Mouse (Mus musculus): ENCODE measurements around the gene Lyzl6. TPM values are rescaled to one million over a fixed set of nuclear protein-coding genes. Genes with fewer than 3 reads are reported as not detected.
A peak's percentile ranks its signal among the peaks of the same experiment; 100 is the strongest.
"Not testable (repeated sequence)": the region's sequence is repeated elsewhere in the genome, so short reads cannot be mapped to it uniquely, and the experiment has no call there.

Lyzl6 gene
- polyA plus RNA-seq (2012; ENCODE audit: insufficient read depth, low replicate concordance) = not detected in 2 replicates

GRCm38 (mm10) chr11:103638790-103639189 is at the start of gene Lyzl6:
Gene Lyzl6, minus strand, starts transcription at chr11:103638890.
- TF ChIP-seq GATA1 (IDR thresholded peaks at IDR 0.05; ENCODE audit: borderline replicate concordance, low read length) (no peak), FLI1 (IDR thresholded peaks at IDR 0.05; ENCODE audit: low read length) (no peak)
- H3K36me3 ChIP-seq (replicated peaks; ENCODE audit: low read length) = no peaks in the 10 kb centered on the region
- 0 out of 2 replicates have a peak, but pooled peaks cover 5% of the 10 kb centered on the region for H3K4me1 ChIP-seq
- H3K27me3 ChIP-seq (replicated peaks) = peaks cover 82% of the 10 kb centered on the region
- H3K9me3 ChIP-seq = peaks cover 9% of the 10 kb centered on the region
- no peak within 1 kb of the TSS for H3K4me3 ChIP-seq (replicated peaks)

- H3K36me3 ChIP-seq (replicated peaks; ENCODE audit: low read length) = peaks cover 84% of the 10 kb centered on the region
- no peaks in the 10 kb centered on the region for H3K27me3 ChIP-seq (replicated peaks)
- no peaks in the 10 kb centered on the region for H3K9me3 ChIP-seq
- TF ChIP-seq FLI1 (IDR thresholded peaks at IDR 0.05; ENCODE audit: low read length) (no peak), GATA1 (IDR thresholded peaks at IDR 0.05; ENCODE audit: borderline replicate concordance, low read length) (no peak)
- H3K4me1 ChIP-seq = peaks cover 67% of the 10 kb centered on the region
- H3K4me3 ChIP-seq (replicated peaks) = no peak overlapping the region
Observed at GRCm38 (mm10) chr11:103686706-103687105, 48.0 kb upstream of the Lyzl6 start.

DNA sequence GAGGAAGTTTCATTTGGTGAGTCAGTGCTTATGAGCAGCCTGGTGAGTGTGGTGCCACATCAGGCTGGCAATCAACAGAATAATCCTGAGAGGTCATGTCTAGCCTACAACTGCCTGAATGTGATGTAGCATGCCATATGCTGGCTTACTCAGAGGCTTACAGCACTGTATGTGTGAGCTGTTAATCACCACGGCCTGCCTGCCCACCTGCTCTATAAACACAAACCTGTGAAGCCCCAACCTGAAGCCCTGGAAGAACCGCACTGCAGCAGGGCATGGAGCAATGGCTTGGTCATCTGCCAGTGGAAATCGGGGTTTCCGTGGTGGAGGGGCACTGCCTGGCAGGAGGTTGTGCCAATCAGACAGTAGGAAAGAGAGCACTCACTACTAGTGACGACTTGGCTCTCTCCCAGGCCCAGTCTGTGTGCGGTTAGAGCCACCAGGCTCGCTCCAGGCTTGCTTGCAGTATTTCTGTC is 46.6 kb upstream of the Lyzl6 start:
- TF ChIP-seq FLI1 (IDR thresholded peaks at IDR 0.05; ENCODE audit: low read length) (no peak), GATA1 (IDR thresholded peaks at IDR 0.05; ENCODE audit: borderline replicate concordance, low read length) (no peak)
- Histone ChIP-seq H3K27me3 (replicated peaks) (no peaks in the 10 kb centered on the region), H3K9me3 (no peaks in the 10 kb centered on the region), H3K4me1 (peaks cover 53% of the 10 kb centered on the region), H3K4me3 (replicated peaks) (peak overlapping the region; percentile 12), H3K36me3 (replicated peaks; ENCODE audit: low read length) (peaks cover 93% of the 10 kb centered on the region)

DNA sequence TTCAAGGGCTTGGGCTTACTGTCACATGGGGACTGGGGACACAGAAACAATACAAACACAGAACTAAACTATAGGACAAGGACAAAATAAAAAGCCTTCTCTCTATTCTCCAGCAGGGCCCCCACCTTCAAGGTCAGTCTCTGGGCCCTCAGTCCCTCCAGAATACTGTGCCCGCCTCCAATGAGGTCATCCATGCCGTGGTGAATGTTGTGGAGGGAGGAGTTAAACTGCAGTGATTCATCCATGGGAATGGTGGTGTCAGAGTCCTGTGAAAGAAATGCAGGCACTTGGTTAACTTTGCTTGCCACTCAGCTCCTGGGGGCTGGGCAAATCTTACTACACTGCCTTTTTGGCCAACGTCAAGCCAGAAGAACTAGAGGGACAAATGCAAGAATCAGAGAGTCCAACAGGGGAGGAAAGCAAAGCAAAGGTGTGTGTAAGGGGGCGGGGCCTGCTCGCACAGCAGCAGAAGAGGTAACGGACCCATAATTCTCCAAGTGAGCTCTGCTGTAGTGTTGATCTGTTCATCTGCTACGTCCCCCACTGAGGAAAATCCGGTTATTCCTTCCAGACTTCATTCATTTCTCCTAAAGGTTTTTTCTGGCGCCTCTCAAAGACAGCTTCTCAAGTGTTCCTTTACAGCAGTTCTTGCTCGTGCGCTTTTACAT is 45.1 kb upstream of the Lyzl6 start:
- no peak for TF ChIP-seq FLI1 (IDR thresholded peaks at IDR 0.05; ENCODE audit: low read length)
- no peak for TF ChIP-seq GATA1 (IDR thresholded peaks at IDR 0.05; ENCODE audit: borderline replicate concordance, low read length)
- peaks cover 98% of the 10 kb centered on the region for H3K36me3 ChIP-seq (replicated peaks; ENCODE audit: low read length)
- H3K27me3 ChIP-seq (replicated peaks) = no peaks in the 10 kb centered on the region
- no peak overlapping the region for H3K4me3 ChIP-seq (replicated peaks)
- no peaks in the 10 kb centered on the region for H3K9me3 ChIP-seq
- H3K4me1 ChIP-seq = peaks cover 39% of the 10 kb centered on the region

GRCm38 (mm10) chr11:103677042-103677441 is 38.4 kb upstream of the Lyzl6 start:
- H3K36me3 ChIP-seq (replicated peaks; ENCODE audit: low read length) = peaks cover 91% of the 10 kb centered on the region
- H3K27me3 ChIP-seq (replicated peaks) = not testable (repeated sequence)

DNA sequence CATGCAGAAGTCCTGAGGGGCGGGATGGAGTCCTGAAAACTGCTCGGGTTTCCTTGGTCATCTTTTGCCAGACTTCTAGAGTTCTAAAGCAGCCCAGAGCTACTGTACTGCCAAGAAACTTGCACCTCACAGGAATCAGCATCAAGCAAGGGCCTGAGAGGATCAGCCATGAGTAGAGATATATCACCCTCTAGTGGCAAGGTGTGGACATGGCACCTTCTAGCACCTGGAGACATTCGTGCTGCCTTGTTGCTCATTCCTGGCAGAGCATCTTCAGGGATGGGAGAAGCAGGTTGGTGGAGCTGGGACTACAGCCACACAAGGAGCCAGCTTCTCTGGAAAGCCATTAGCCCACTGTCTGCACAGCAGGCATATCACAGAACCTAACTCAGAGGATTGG is 36.9 kb upstream of the Lyzl6 start:
- TF ChIP-seq FLI1 (IDR thresholded peaks at IDR 0.05; ENCODE audit: low read length) (no peak), GATA1 (IDR thresholded peaks at IDR 0.05; ENCODE audit: borderline replicate concordance, low read length) (no peak)
- Histone ChIP-seq H3K27me3 (replicated peaks) (no peaks in the 10 kb centered on the region), H3K4me1 (peaks cover 18% of the 10 kb centered on the region)

More at GRCm38 (mm10) chr11:103677042-103677441, 38.4 kb upstream of the Lyzl6 start:
- H3K9me3 ChIP-seq; H3K4me3 ChIP-seq (replicated peaks): not testable (repeated sequence)
- H3K4me1 ChIP-seq = peaks cover 10% of the 10 kb centered on the region

DNA sequence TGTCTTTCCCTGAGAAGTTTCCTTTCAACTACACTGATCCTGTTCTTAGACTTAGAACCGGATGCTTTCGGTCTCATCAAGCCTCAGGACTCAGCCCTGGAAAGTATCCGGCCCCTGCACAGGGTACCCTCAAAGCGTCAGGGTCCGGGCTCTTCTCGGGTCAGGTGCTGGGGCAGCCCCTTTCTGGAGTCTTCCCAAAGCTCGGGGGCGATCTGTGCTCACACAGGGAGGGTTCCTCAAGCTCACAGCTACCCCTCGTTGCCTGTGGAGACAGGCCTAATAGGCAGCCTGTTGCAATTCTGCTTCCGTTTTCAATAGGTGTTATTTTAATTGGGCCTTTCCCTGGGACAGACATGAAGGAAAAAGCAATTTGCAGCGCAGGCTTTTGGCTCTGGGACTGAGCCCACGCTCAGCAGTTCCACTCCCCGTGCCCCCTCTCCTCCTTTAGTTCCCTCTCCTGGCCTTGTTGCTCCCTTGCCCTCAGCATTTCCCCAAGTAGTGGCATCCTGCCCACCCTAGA is 28.3 kb upstream of the Lyzl6 start:
- no peak for TF ChIP-seq FLI1 (IDR thresholded peaks at IDR 0.05; ENCODE audit: low read length)
- TF ChIP-seq GATA1 (IDR thresholded peaks at IDR 0.05; ENCODE audit: borderline replicate concordance, low read length) = no peak
- H3K4me3 ChIP-seq (replicated peaks) = no peak overlapping the region
- peaks cover 48% of the 10 kb centered on the region for H3K27me3 ChIP-seq (replicated peaks)
- no peaks in the 10 kb centered on the region for H3K9me3 ChIP-seq
- peaks cover 19% of the 10 kb centered on the region for H3K4me1 ChIP-seq
- H3K36me3 ChIP-seq (replicated peaks; ENCODE audit: low read length) = peaks cover 11% of the 10 kb centered on the region

More for the DNA sequence above, 36.9 kb upstream of the Lyzl6 start:
- Histone ChIP-seq H3K9me3 (no peaks in the 10 kb centered on the region), H3K4me3 (replicated peaks) (no peak overlapping the region), H3K36me3 (replicated peaks; ENCODE audit: low read length) (peaks cover 87% of the 10 kb centered on the region)

- no peak overlapping the region for H3K4me3 ChIP-seq (replicated peaks)
- peaks cover 50% of the 10 kb centered on the region for H3K27me3 ChIP-seq (replicated peaks)
- no peaks in the 10 kb centered on the region for H3K9me3 ChIP-seq
- H3K36me3 ChIP-seq (replicated peaks; ENCODE audit: low read length) = peaks cover 9% of the 10 kb centered on the region
- TF ChIP-seq FLI1 (IDR thresholded peaks at IDR 0.05; ENCODE audit: low read length) (no peak), GATA1 (IDR thresholded peaks at IDR 0.05; ENCODE audit: borderline replicate concordance, low read length) (no peak)
- H3K4me1 ChIP-seq = peaks cover 19% of the 10 kb centered on the region
Observed at GRCm38 (mm10) chr11:103666181-103666906, 27.7 kb upstream of the Lyzl6 start.

- TF ChIP-seq GATA1 (IDR thresholded peaks at IDR 0.05; ENCODE audit: borderline replicate concordance, low read length) = no peak
- no peak for TF ChIP-seq FLI1 (IDR thresholded peaks at IDR 0.05; ENCODE audit: low read length)
- no peaks in the 10 kb centered on the region for H3K9me3 ChIP-seq
- peaks cover 56% of the 10 kb centered on the region for H3K27me3 ChIP-seq (replicated peaks)
- H3K4me1 ChIP-seq = peaks cover 13% of the 10 kb centered on the region
- no peak overlapping the region for H3K4me3 ChIP-seq (replicated peaks)
- H3K36me3 ChIP-seq (replicated peaks; ENCODE audit: low read length) = peaks cover 2% of the 10 kb centered on the region
Observed at GRCm38 (mm10) chr11:103665695-103666094, 27.0 kb upstream of the Lyzl6 start.

- Histone ChIP-seq H3K27me3 (replicated peaks) (peaks cover 72% of the 10 kb centered on the region), H3K4me1 (peaks cover 9% of the 10 kb centered on the region), H3K36me3 (replicated peaks; ENCODE audit: low read length) (no peaks in the 10 kb centered on the region), H3K4me3 (replicated peaks) (no peak overlapping the region), H3K9me3 (peaks cover 5% of the 10 kb centered on the region)
- TF ChIP-seq FLI1 (IDR thresholded peaks at IDR 0.05; ENCODE audit: low read length) = no peak
- TF ChIP-seq GATA1 (IDR thresholded peaks at IDR 0.05; ENCODE audit: borderline replicate concordance, low read length) = no peak
Observed at GRCm38 (mm10) chr11:103663119-103663518, 24.4 kb upstream of the Lyzl6 start.

Data from megakaryocyte, embryonic 14.5 days (primary cell).